Mouse (Mus musculus) olfactory bulb, adult 2 months (tissue): ENCODE data around the gene Filip1. TPM values are rescaled to one million over a fixed set of nuclear protein-coding genes. Genes with fewer than 3 reads are reported as not detected.

Experiments
- H3K27ac ChIP-seq: fragments of 200-500 bp; 2 replicates; pipeline ENCODE4 v1.5.1; 2012; ENCODE audit warnings: low read depth, low read length; ENCODE audit not compliant: insufficient read depth
- H3K4me1 ChIP-seq: fragments of 200-500 bp; 2 replicates; pipeline ENCODE4 v1.6.1; 2012; ENCODE audit warnings: low read length; ENCODE audit not compliant: control insufficient read depth, insufficient read depth
- H3K4me3 ChIP-seq: fragments of 200-500 bp; 2 replicates; pipeline ENCODE4 v1.5.1; 2012; ENCODE audit warnings: mild to moderate bottlenecking, low read depth, low read length, moderate library complexity; ENCODE audit not compliant: insufficient read depth
- CTCF ChIP-seq: fragments of 200-500 bp; IDR thresholded peaks from 2 replicates; pipeline ENCODE4 v1.5.1; 2012; ENCODE audit warnings: low read depth, mild to moderate bottlenecking, low read length, moderate library complexity; ENCODE audit not compliant: insufficient read depth
- POLR2A ChIP-seq: fragments of 200-500 bp; IDR thresholded peaks from 2 replicates; pipeline ENCODE4 v1.6.1; 2012; ENCODE audit warnings: mild to moderate bottlenecking, low read depth, low read length, moderate library complexity; ENCODE audit not compliant: insufficient read depth
- WGBS: fragments of 180-500 bp; shearing (Covaris S2); methylation state at CpG from one replicate; pipeline ENCODE4 v1.1.7; 2018; 5-methylcytosine and 5-hydroxymethylcytosine counted together
- polyA plus RNA-seq: library from polyadenylated mRNA; stranded (reverse); fragments of >200 nt; gene quantifications from 2 replicates; pipeline ENCODE4 v1.2.4, GENCODE M21; 2012; ENCODE audit warnings: low replicate concordance; ENCODE audit not compliant: missing spikeins, insufficient read depth, insufficient read length

Filip1 gene
- polyA plus RNA-seq, 1 experiment, result not detected

DNA sequence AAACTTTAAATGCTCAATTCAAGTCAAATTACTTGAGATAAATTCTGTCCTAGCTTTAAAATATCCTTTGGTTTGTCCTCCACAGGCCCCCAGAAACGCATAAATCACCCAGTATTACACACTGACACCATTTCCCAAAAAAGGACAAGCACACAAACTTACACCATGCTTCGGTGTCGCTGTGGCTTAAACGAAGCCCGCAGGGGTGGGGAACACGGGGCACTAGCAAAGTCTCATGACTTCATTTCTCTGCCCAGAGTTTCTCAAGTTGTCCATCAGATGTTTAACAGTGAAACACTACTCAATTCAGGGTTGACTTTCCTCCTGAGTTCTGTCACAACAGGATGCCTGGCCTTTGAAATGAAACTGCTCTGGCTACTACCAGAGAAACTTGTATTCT lies 41.0 kb downstream of the Filip1 start:
- WGBS, result 71% methylated on average over 6 of the region's 6 CpGs
- H3K27ac ChIP-seq, result no peak overlapping the region
- TF ChIP-seq CTCF (no peak), POLR2A (no peak)
- H3K4me3 ChIP-seq, result no peak overlapping the region
- no peaks in the 10 kb centered on the region for H3K4me1 ChIP-seq

DNA sequence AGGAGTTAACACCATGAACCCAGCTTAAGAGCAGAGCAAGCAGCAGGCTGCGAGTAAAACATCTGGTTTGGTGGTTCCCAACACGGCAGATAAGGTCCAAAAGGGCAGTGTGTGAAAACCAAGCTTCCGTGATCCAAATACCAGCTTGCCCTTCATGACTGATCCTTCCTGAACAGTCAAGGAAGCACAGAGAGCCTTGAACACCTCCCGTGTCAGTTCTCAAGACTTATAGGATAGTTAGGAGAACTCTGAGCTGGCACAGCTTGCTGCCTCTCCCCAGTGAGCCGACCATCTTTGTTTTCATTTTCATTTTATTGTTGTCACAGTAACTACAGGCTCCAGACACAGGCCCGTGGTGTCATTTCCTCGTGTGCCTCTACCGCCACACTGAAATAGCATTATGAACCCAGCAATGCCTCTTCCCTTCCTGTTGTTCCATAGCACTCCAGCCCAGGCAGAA lies 42.0 kb downstream of the Filip1 start:
- no peaks in the 10 kb centered on the region for H3K4me1 ChIP-seq
- WGBS, result 63% methylated on average over 8 of the region's 8 CpGs
- H3K4me3 ChIP-seq, result no peak overlapping the region
- no peak for TF ChIP-seq POLR2A
- no peak for TF ChIP-seq CTCF
- H3K27ac ChIP-seq, result peak overlapping the region; percentile 21; the same call in 1 of the 2 replicates

DNA sequence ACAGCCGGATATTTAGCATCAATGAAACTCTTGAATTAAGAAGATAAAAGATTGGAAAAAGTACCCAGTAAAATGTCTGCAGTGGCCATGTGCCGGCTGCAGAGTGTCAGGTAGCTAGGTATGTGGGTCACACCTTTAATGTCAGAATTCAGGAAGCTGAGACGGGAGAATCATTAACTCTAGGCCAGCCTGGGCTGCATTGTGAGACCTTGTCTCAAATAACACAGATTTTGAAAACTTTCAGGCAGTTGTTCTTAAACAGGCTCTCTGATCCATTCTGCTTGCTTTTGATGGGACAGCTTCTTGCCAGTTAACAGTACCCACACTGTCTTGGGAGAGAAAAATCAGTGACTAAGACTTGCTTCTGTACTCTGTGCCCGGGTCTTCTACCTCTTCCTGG lies 43.1 kb downstream of the Filip1 start:
- Histone ChIP-seq H3K27ac (no peak overlapping the region), H3K4me3 (no peak overlapping the region), H3K4me1 (no peaks in the 10 kb centered on the region)
- TF ChIP-seq CTCF (no peak), POLR2A (no peak)
- WGBS, result 78% methylated on average over 4 of the region's 4 CpGs

DNA sequence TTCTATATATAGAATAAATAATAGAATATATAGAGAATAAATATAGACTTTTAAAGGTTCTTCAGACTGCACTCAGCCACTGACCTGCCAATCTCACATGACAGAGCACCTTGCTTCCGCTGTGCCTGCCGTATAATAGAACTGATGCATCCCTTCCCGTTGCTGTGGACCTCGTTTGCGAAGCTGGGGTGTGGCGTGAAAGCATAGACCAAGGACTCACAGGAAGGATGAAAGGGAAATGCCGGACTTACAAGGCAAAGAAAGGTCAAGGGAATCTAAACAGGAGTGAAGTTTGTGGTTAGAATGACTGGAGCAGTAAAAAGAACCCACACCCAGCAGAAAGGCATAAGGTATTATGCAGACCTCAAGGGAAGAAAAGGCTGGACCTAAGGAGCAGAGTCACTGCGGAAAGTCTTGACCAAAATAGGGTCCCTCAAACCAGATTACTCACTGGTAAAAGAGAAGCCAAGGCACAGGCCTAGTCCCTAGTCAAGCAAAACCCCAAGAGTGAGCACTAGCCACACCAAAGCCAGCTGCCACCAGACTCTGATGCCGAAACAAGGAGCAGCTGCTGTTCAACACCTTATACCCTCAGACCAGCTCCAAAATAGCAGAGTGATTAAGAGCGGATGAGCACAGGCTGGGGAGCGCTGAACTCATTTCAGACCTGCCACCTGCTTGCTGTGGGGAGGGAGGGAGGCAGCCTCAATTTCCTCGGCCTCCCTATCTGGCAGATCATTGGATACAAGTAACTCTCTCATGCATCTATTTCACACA lies 45.8 kb downstream of the Filip1 start:
- peaks cover 2% of the 10 kb centered on the region for H3K4me1 ChIP-seq
- H3K27ac ChIP-seq, result no peak overlapping the region
- no peak overlapping the region for H3K4me3 ChIP-seq
- WGBS, result 87% methylated on average over 12 of the region's 12 CpGs
- no peak for TF ChIP-seq POLR2A
- no peak for TF ChIP-seq CTCF

DNA sequence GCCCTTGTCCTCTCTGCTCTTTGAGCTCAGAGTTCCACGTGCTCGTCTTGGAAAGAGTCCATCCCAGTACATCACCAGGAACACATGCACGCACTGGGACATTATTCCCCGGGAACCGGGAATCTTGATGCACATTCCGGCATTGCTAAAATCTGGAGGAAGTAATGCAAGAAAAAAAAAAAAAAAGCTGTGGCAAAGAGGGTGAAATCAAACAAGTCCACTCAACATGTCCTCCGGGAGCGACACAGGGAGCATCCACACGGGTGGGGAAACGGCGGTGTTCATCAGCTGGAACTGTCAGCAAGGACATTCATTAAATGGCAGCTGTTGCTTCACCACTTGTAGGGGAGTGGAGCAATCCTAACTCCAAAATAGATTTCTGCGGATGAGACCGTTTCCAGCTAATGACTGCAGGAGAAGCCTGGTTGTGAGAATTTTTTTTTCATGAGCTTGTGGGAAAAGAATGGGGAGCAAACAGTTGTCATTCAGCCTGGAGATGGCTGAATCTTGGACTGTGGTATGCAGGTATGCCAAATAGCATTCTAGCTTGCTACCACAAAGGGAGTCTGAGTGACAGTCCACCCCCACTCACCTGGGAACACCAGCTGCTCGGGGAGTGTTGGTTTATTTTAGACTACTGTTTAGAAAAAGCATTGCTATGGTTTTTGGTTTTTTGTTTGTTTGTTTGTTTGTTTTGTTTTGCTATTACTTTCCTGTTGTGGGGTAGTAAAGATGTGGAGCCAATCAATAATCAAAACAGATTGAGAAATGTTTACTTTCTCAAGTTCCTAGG lies 46.9 kb downstream of the Filip1 start:
- no peak overlapping the region for H3K27ac ChIP-seq
- peaks cover 3% of the 10 kb centered on the region for H3K4me1 ChIP-seq
- 51% methylated on average over 14 of the region's 14 CpGs for WGBS
- TF ChIP-seq CTCF (no peak), POLR2A (no peak)
- H3K4me3 ChIP-seq, result no peak overlapping the region

DNA sequence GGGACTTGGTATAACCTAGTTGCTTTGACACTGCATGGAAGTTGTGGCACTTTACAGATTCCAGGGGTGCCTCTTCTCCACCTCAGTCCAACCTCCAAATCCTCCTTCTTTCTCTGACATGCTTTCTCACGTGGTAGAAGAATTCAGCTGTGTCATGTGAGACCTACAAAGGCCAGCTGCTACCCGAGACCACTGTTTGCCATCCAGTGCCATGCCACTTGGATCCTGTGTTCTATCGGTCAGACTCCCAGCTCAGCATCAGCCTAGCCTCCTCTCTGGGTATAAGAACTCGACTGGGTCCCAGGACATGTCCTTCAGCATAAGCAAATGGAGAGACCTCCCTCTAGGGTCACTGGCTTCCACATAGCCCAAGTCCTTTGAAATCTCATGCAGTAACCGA lies 47.6 kb downstream of the Filip1 start:
- Histone ChIP-seq H3K4me1 (peaks cover 3% of the 10 kb centered on the region), H3K4me3 (no peak overlapping the region), H3K27ac (no peak overlapping the region)
- TF ChIP-seq POLR2A (no peak), CTCF (no peak)
- WGBS, result 76% methylated on average over 5 of the region's 5 CpGs

DNA sequence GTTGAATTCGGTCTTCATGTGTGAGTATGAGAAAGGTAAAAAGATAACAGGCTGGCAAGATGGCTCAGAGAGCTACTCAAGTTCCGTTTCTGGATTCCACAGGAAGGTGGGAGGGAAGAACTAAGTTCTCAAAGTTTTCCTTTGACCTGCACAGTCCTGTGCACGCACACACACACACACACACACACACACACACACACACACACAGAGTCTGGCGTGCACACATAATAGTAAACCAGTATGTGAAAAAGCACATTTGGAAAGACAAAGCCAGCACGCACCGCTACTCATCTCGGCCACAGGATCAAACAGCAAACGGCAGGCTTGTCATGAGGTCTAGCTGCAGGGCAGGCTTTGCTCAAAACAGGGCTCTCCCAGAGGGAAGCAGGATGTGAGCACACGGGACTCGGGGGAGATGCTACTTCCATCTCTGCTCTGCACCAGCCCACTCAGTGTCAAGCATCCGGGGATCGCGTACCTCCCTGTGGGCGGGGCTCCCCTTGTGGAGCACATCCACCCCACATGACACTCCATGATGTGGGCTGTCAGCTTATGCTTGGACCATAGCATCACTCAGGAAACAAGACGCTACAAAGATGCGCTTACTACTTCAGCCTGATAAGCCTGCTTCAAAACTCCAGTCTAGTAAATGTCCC lies 50.9 kb downstream of the Filip1 start:
- Histone ChIP-seq H3K27ac (no peak overlapping the region), H3K4me3 (peak overlapping the region; percentile 20), H3K4me1 (peaks cover 3% of the 10 kb centered on the region)
- TF ChIP-seq CTCF, result no peak
- TF ChIP-seq POLR2A, result no peak
- WGBS, result 35% methylated on average over 16 of the region's 16 CpGs

DNA sequence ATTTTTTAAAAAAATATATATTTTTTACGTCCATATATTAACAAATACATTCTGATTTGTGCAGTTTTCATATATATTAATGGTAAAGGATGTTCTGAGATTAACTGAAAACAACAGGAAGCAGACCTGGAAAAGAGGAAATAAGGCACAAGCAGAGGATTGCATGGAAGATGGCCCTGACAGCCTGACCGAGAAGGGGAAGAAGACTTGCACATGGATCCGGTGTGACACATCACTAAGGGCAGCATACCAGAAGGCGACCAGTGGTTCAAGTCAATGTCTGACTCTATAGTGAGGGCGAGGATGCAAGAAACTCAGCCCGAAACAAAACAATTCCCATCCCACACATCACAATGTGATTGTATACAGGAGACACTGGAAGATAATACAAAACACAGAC lies 52.2 kb downstream of the Filip1 start:
- Histone ChIP-seq H3K27ac (no peak overlapping the region), H3K4me3 (no peak overlapping the region), H3K4me1 (peaks cover 3% of the 10 kb centered on the region)
- TF ChIP-seq POLR2A, result no peak
- TF ChIP-seq CTCF, result no peak
- 84% methylated on average over 6 of the region's 6 CpGs for WGBS
